Comparison of ENCODE assay signal across 17 mouse cellular contexts in the genomic region with DNA sequence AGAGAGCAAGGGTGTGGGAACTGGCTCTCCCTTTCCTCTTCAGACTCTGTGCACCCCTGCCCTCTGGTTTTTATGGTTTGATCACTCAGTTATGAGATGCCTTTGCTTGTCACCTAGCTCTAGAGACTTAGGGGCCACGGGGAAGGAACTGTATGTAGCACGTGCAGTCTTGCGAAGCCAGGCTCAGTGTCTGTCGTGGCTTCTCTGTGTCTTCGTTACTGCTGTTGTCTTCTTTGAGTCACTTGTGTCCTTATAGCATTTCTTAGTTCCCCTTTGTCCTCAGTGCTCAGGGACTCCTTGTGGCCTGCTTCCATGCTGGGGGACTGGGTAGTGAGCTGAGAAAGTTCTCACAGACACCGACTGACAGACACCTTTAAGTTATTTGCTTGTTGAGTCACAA.
DNase-seq lines count a peak whose midpoint lies in the region; ATAC-seq and TF ChIP-seq lines count a peak whose summit lies in the region.
"Had no signal": no experiment of that assay in that cellular context is flagged by ENCODE, and none has a peak within 500 bp of the region (broad histone marks: within the 10 kb centered on the region; RNA-seq: fewer than 3 reads in every experiment).

No protein-coding gene starts in this region.

- no peak overlapping the region for H3K4me2 ChIP-seq in limb, embryonic 15.5 days
- no peak overlapping the region for H3K4me2 ChIP-seq in intestine, embryonic 16.5 days (ENCODE audit: low read depth, low read length)
- H3K4me2 ChIP-seq in kidney, embryonic 14.5 days (replicated peaks; ENCODE audit: low read depth, low read length): no peak overlapping the region
- H3K4me2 ChIP-seq: embryonic facial prominence, embryonic 12.5 days; heart, embryonic 12.5 days; liver, embryonic 15.5 days; midbrain, embryonic 13.5 days had no signal

- no peak overlapping the region for H3K4me3 ChIP-seq in limb, embryonic 15.5 days
- no peak overlapping the region for H3K4me3 ChIP-seq in limb, embryonic 10.5 days
- H3K4me3 ChIP-seq in E14TG2a.4 (replicated peaks; ENCODE audit: low read length): 0 out of 2 replicates have a peak overlapping the region, but pooled peaks have one; percentile 10
- H3K4me3 ChIP-seq in intestine, embryonic 16.5 days (ENCODE audit: low read length): no peak overlapping the region
- no peak overlapping the region for H3K4me3 ChIP-seq in small intestine, adult 2 months (ENCODE audit: low read depth, low read length)
- H3K4me3 ChIP-seq in kidney, embryonic 14.5 days (ENCODE audit: low read length): no peak overlapping the region
- H3K4me3 ChIP-seq: embryonic facial prominence, embryonic 12.5 days; heart, embryonic 12.5 days; liver, embryonic 15.5 days; midbrain, embryonic 13.5 days had no signal

- peaks cover 34% of the 10 kb centered on the region for H3K4me1 ChIP-seq in limb, embryonic 15.5 days
- peaks cover 61% of the 10 kb centered on the region for H3K4me1 ChIP-seq in limb, embryonic 10.5 days
- peaks cover 86% of the 10 kb centered on the region for H3K4me1 ChIP-seq in E14TG2a.4 (replicated peaks; ENCODE audit: low read depth, low read length)
- H3K4me1 ChIP-seq in intestine, embryonic 16.5 days (ENCODE audit: control insufficient read depth, insufficient read depth, low read length): peaks cover 54% of the 10 kb centered on the region
- peaks cover 42% of the 10 kb centered on the region for H3K4me1 ChIP-seq in small intestine, adult 2 months (ENCODE audit: control insufficient read depth, insufficient read depth, insufficient read length, low read length)
- peaks cover 25% of the 10 kb centered on the region for H3K4me1 ChIP-seq in kidney, embryonic 14.5 days (ENCODE audit: control insufficient read depth, insufficient read depth, low read length)

- DNase-seq in limb, embryonic 10.5 days (ENCODE audit: low spot score): no peak
- DNase-seq in kidney, postnatal 4 days: no peak
- DNase-seq in left cerebral cortex, postnatal 14 days (ENCODE audit: low spot score in 2 of 2): no peak
- DNase-seq: adrenal gland, postnatal 25 days; heart, postnatal 4 days; kidney, postnatal 25 days; lung, postnatal 14 days; right cerebral cortex, postnatal 25 days had no signal

- no peaks in the 10 kb centered on the region for H3K27me3 ChIP-seq in limb, embryonic 15.5 days
- no peaks in the 10 kb centered on the region for H3K27me3 ChIP-seq in limb, embryonic 10.5 days (ENCODE audit: low read depth, poor library complexity, severe bottlenecking)
- H3K27me3 ChIP-seq in E14TG2a.4 (ENCODE audit: insufficient read depth, low read length): no peaks in the 10 kb centered on the region
- no peaks in the 10 kb centered on the region for H3K27me3 ChIP-seq in intestine, embryonic 16.5 days (replicated peaks; ENCODE audit: control insufficient read depth, insufficient read depth, low read length)
- H3K27me3 ChIP-seq in small intestine, adult 2 months (ENCODE audit: control insufficient read depth, insufficient read depth, low read length): no peaks in the 10 kb centered on the region
- H3K27me3 ChIP-seq in kidney, embryonic 14.5 days (ENCODE audit: control insufficient read depth, insufficient read depth, low read length): no peaks in the 10 kb centered on the region
- H3K27me3 ChIP-seq: embryonic facial prominence, embryonic 12.5 days; heart, embryonic 12.5 days; liver, embryonic 15.5 days; midbrain, embryonic 13.5 days had no signal

- H3K36me3 ChIP-seq in limb, embryonic 15.5 days: no peaks in the 10 kb centered on the region
- H3K36me3 ChIP-seq in limb, embryonic 10.5 days: no peaks in the 10 kb centered on the region
- H3K36me3 ChIP-seq in E14TG2a.4 (ENCODE audit: insufficient read depth, low read length): peaks cover 4% of the 10 kb centered on the region; the same call in 1 of the 2 replicates
- H3K36me3 ChIP-seq in intestine, embryonic 16.5 days (ENCODE audit: control insufficient read depth, insufficient read depth, low read length): no peaks in the 10 kb centered on the region
- no peaks in the 10 kb centered on the region for H3K36me3 ChIP-seq in small intestine, adult 2 months (ENCODE audit: control insufficient read depth, insufficient read depth, low read length)
- H3K36me3 ChIP-seq in kidney, embryonic 14.5 days (ENCODE audit: control insufficient read depth, insufficient read depth, low read length): no peaks in the 10 kb centered on the region
- H3K36me3 ChIP-seq: embryonic facial prominence, embryonic 12.5 days; heart, embryonic 12.5 days; midbrain, embryonic 13.5 days had no signal

- TF ChIP-seq CTCF in E14TG2a.4 (conservative IDR thresholded peaks at IDR 0.05; ENCODE audit: low read length): no peak
- no peak for TF ChIP-seq CTCF in small intestine, adult 2 months (IDR thresholded peaks at IDR 0.05; ENCODE audit: extremely low read depth, insufficient read length, insufficient replicate concordance, low read depth, low read length)

- TF ChIP-seq POLR2A in small intestine, adult 2 months (IDR thresholded peaks at IDR 0.05; ENCODE audit: low read depth, low read length): no peak

- intact Hi-C loops in left cerebral cortex, postnatal 14 days (cut with DNase I): no loop called here

- no peak overlapping the region for H3K9ac ChIP-seq in limb, embryonic 15.5 days
- no peak overlapping the region for H3K9ac ChIP-seq in intestine, embryonic 16.5 days (ENCODE audit: low read depth, low read length)
- no peak overlapping the region for H3K9ac ChIP-seq in kidney, embryonic 14.5 days (ENCODE audit: low read depth, low read length)
- H3K9ac ChIP-seq: embryonic facial prominence, embryonic 12.5 days; heart, embryonic 12.5 days; liver, embryonic 15.5 days had no signal

- no peak for ATAC-seq in limb, embryonic 15.5 days (ENCODE audit: insufficient number of reproducible peaks, low FRiP score, low TSS enrichment, low read depth)
- peak; percentile 80 for ATAC-seq in intestine, embryonic 16.5 days
- no peak for ATAC-seq in kidney, embryonic 14.5 days (ENCODE audit: low FRiP score, low TSS enrichment)
- ATAC-seq: midbrain, embryonic 13.5 days had no signal

- H3K27ac ChIP-seq in limb, embryonic 15.5 days: 0 out of 2 replicates have a peak overlapping the region, but pooled peaks have one; percentile 11
- H3K27ac ChIP-seq in limb, embryonic 10.5 days: no peak overlapping the region
- peak overlapping the region; percentile 41 for H3K27ac ChIP-seq in intestine, embryonic 16.5 days (ENCODE audit: low read length)
- peak overlapping the region; percentile 47; the same call in 1 of the 2 replicates for H3K27ac ChIP-seq in small intestine, adult 2 months (ENCODE audit: insufficient read depth, low read depth, low read length)
- no peak overlapping the region for H3K27ac ChIP-seq in kidney, embryonic 14.5 days (ENCODE audit: low read depth, low read length)
- H3K27ac ChIP-seq: embryonic facial prominence, embryonic 12.5 days; liver, embryonic 15.5 days; midbrain, embryonic 13.5 days had no signal

- 59% methylated on average over 6 of the region's 6 CpGs for WGBS in limb, embryonic 15.5 days
- WGBS in limb, embryonic 10.5 days: 75% methylated on average over 6 of the region's 6 CpGs
- WGBS in intestine, embryonic 16.5 days: 48% methylated on average over 6 of the region's 6 CpGs
- WGBS in small intestine, adult 2 months: 18% methylated on average over 6 of the region's 6 CpGs
- WGBS in kidney, embryonic 14.5 days: 56% methylated on average over 6 of the region's 6 CpGs

- no peaks in the 10 kb centered on the region for H3K9me3 ChIP-seq in limb, embryonic 15.5 days
- H3K9me3 ChIP-seq in limb, embryonic 10.5 days (replicated peaks): no peaks in the 10 kb centered on the region
- no peaks in the 10 kb centered on the region for H3K9me3 ChIP-seq in E14TG2a.4 (ENCODE audit: low read length)
- no peaks in the 10 kb centered on the region for H3K9me3 ChIP-seq in intestine, embryonic 16.5 days (ENCODE audit: control insufficient read depth, low read length)
- no peaks in the 10 kb centered on the region for H3K9me3 ChIP-seq in kidney, embryonic 14.5 days (ENCODE audit: control insufficient read depth, low read length)
- H3K9me3 ChIP-seq: embryonic facial prominence, embryonic 12.5 days; heart, embryonic 12.5 days; liver, embryonic 15.5 days; midbrain, embryonic 13.5 days had no signal

Comparison
In these comparisons a context has a peak if more than half of its experiments do, and no peak if none do; other contexts are left out.
1. H3K27ac ChIP-seq: peak in limb, embryonic 15.5 days (single experiment), intestine, embryonic 16.5 days (single experiment) and small intestine, adult 2 months (single experiment); none in limb, embryonic 10.5 days (single experiment) and kidney, embryonic 14.5 days (single experiment).